Mouse (Mus musculus) forebrain, embryonic 11.5 days (tissue): ENCODE measurements at regions not wholly inside any gene's neighbourhood (a gene's known extent, or its start where the extent isn't known, plus 50 kb on each side); places are given as distances from the start of the nearest gene placed in this dataset.

Source experiments
- ATAC-seq: fragments of 200-750 bp; cut with Nextera tagmentation; replicated peaks from 2 replicates; pipeline ENCODE4 v1.8.0; 2017; ENCODE audit warnings: moderate TSS enrichment; ENCODE audit not compliant: low FRiP score
- DNase-seq: peaks from one replicate; pipeline ENCODE4 v3.0.0-alpha.2; 2017; ENCODE audit warnings: low spot score
- H3K27ac ChIP-seq: fragments of 300-500 bp; sonication (generic); 2 replicates; pipeline ENCODE4 v1.5.1; 2014; ENCODE audit warnings: low read depth, low read length
- H3K27me3 ChIP-seq: fragments of 300-500 bp; sonication (generic); 2 replicates; pipeline ENCODE4 v1.6.1; 2014; ENCODE audit warnings: mild to moderate bottlenecking, low read length, mixed read lengths; ENCODE audit not compliant: control insufficient read depth, insufficient read depth
- H3K36me3 ChIP-seq: fragments of 300-500 bp; sonication (generic); 2 replicates; pipeline ENCODE4 v1.6.1; 2014; ENCODE audit warnings: mild to moderate bottlenecking, low read length, moderate library complexity, mixed read lengths; ENCODE audit not compliant: control insufficient read depth, insufficient read depth
- H3K4me1 ChIP-seq: fragments of 300-500 bp; sonication (generic); replicated peaks from 2 replicates; pipeline ENCODE4 v1.6.1; 2014; ENCODE audit warnings: low read length, mixed read lengths; ENCODE audit not compliant: control insufficient read depth, insufficient read depth
- H3K4me2 ChIP-seq: fragments of 300-500 bp; sonication (generic); 2 replicates; pipeline ENCODE4 v1.6.1; 2014; ENCODE audit warnings: low read depth, mild to moderate bottlenecking, low read length, moderate library complexity, mixed read lengths; ENCODE audit not compliant: severe bottlenecking
- H3K4me3 ChIP-seq: fragments of 300-500 bp; sonication (generic); 2 replicates; pipeline ENCODE4 v1.5.1; 2014; ENCODE audit warnings: low read depth, low read length
- H3K9ac ChIP-seq: fragments of 300-500 bp; sonication (generic); 2 replicates; pipeline ENCODE4 v1.6.1; 2014; ENCODE audit warnings: low read length
- H3K9me3 ChIP-seq: fragments of 300-500 bp; sonication (generic); 2 replicates; pipeline ENCODE4 v1.6.1; 2016; ENCODE audit warnings: low read length, mixed read lengths; ENCODE audit not compliant: control insufficient read depth
- WGBS: fragments of 180-500 bp; shearing (Covaris S2); extraction: QIAGEN DNeasy Blood & Tissue Kit; methylation state at CpG from one replicate; pipeline ENCODE4 v1.1.7; 2014; 5-methylcytosine and 5-hydroxymethylcytosine counted together

- Histone ChIP-seq H3K27me3 (no peaks in the 10 kb centered on the region), H3K9ac (no peak overlapping the region), H3K4me3 (no peak overlapping the region), H3K9me3 (no peaks in the 10 kb centered on the region), H3K27ac (no peak overlapping the region), H3K4me1 (peaks cover 3% of the 10 kb centered on the region; the same call in 1 of the 2 replicates), H3K4me2 (no peak overlapping the region), H3K36me3 (no peaks in the 10 kb centered on the region)
- no peak for ATAC-seq
- WGBS, result 33% methylated on average over 4 of the region's 4 CpGs
- no peak for DNase-seq
These were observed 74.8 kb upstream of the Bmp2k start for GRCm38 (mm10) chr5:96922716-96923076.

- 92% methylated on average over 1 of the region's 1 CpGs for WGBS
- H3K4me2 ChIP-seq, result no peak overlapping the region
- no peak overlapping the region for H3K4me3 ChIP-seq
- H3K4me1 ChIP-seq, result peaks cover 3% of the 10 kb centered on the region; the same call in 1 of the 2 replicates
- H3K27me3 ChIP-seq, result no peaks in the 10 kb centered on the region
- H3K36me3 ChIP-seq, result no peaks in the 10 kb centered on the region
- DNase-seq, result no peak
- ATAC-seq, result no peak
- H3K9ac ChIP-seq, result no peak overlapping the region
- H3K27ac ChIP-seq, result no peak overlapping the region
- H3K9me3 ChIP-seq, result no peaks in the 10 kb centered on the region
These were observed 74.0 kb upstream of the Bmp2k start for GRCm38 (mm10) chr5:96923526-96923925.

DNA sequence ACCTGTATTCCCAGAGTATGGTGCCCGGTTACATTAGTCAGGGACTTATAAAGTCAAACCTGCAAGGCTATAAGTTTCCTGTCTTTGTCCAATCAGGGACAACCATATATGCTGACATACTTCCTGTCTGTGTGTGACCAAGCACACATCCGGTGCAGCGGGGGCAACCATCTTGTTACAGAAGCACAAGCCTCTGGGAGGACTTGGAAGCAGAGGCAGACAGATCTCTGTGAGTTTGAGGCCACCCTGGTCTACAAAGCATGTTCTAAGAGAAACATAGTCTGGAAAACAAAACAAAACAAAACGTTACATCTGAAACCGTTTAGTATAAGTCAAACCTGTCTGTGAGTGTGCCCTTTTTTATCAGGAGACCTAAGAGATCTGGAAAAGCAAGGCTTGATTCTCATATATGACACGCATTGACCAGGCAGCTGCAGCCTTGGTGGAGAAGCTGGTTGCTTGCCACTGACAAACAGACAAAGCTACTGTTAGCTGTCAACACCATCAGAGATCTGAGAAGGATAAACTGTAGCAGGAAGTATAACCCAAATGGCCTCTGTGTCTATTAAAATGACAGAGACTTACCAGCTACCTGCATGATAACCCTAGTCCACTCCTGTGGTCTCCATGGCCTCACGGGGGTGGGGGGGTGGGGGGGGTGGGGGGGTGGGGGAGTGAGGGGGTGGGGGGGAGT, 72.6 kb upstream of the Bmp2k start:
- no peak for DNase-seq
- H3K4me1 ChIP-seq, result peaks cover 3% of the 10 kb centered on the region; the same call in 1 of the 2 replicates
- H3K27ac ChIP-seq, result no peak overlapping the region
- no peak overlapping the region for H3K4me3 ChIP-seq
- no peak for ATAC-seq
- H3K9me3 ChIP-seq, result no peaks in the 10 kb centered on the region
- no peak overlapping the region for H3K9ac ChIP-seq
- H3K36me3 ChIP-seq, result no peaks in the 10 kb centered on the region
- H3K27me3 ChIP-seq, result no peaks in the 10 kb centered on the region
- H3K4me2 ChIP-seq, result no peak overlapping the region
- 89% methylated on average over 7 of the region's 7 CpGs for WGBS

GRCm38 (mm10) chr5:96925943-96926342, 71.5 kb upstream of the Bmp2k start:
- no peak overlapping the region for H3K9ac ChIP-seq
- H3K36me3 ChIP-seq, result no peaks in the 10 kb centered on the region

GRCm38 (mm10) chr5:96931091-96931490, 66.4 kb upstream of the Bmp2k start:
- H3K4me2 ChIP-seq, result no peak overlapping the region
- H3K4me3 ChIP-seq, result no peak overlapping the region
- DNase-seq (no peak), ATAC-seq (no peak)
- WGBS, result 73% methylated on average over 2 of the region's 2 CpGs
- H3K27ac ChIP-seq, result no peak overlapping the region
- H3K27me3 ChIP-seq, result no peaks in the 10 kb centered on the region
- no peaks in the 10 kb centered on the region for H3K4me1 ChIP-seq
- no peaks in the 10 kb centered on the region for H3K36me3 ChIP-seq
- no peak overlapping the region for H3K9ac ChIP-seq
- no peaks in the 10 kb centered on the region for H3K9me3 ChIP-seq

More at GRCm38 (mm10) chr5:96925943-96926342, 71.5 kb upstream of the Bmp2k start:
- no peak overlapping the region for H3K4me3 ChIP-seq
- 68% methylated on average over 2 of the region's 2 CpGs for WGBS
- H3K27ac ChIP-seq, result no peak overlapping the region
- ATAC-seq (no peak), DNase-seq (no peak)
- no peak overlapping the region for H3K4me2 ChIP-seq
- peaks cover 3% of the 10 kb centered on the region; the same call in 1 of the 2 replicates for H3K4me1 ChIP-seq
- no peaks in the 10 kb centered on the region for H3K27me3 ChIP-seq
- no peaks in the 10 kb centered on the region for H3K9me3 ChIP-seq

DNA sequence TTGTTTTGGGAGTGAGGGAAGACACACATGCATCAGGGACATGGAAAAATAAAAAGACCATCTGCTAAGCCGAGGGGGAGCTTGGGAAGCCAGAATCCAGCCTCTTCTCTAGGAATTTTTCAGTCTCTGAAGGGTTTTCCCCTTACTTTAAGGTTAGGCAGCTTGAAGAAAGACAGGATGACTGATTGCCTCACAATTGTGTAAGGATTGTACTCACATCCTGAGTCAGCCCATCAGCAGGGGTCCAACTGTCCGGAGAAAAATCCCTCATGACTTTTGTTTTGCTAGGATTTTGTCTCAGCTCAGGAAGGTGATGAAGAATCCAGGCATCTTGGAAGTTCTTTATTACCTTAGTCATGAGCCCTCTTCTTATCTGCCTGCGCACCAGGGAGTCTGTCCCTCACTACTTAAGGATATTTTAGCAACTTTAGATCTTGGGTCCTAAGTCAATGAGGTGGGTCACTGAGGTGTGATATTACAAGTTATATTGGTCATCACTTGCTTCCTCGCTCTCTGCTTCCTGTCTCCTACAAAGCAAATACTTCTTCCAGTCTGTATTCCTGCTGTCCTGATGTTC, 65.8 kb upstream of the Bmp2k start:
- no peak overlapping the region for H3K9ac ChIP-seq
- H3K4me2 ChIP-seq, result no peak overlapping the region
- no peak overlapping the region for H3K27ac ChIP-seq
- no peaks in the 10 kb centered on the region for H3K9me3 ChIP-seq
- no peaks in the 10 kb centered on the region for H3K27me3 ChIP-seq
- no peak for DNase-seq
- H3K4me3 ChIP-seq, result no peak overlapping the region
- H3K4me1 ChIP-seq, result no peaks in the 10 kb centered on the region
- no peaks in the 10 kb centered on the region for H3K36me3 ChIP-seq
- ATAC-seq, result no peak
- WGBS, result 62% methylated on average over 4 of the region's 4 CpGs

- Histone ChIP-seq H3K27ac (no peak overlapping the region), H3K4me2 (no peak overlapping the region), H3K4me1 (no peaks in the 10 kb centered on the region), H3K27me3 (no peaks in the 10 kb centered on the region), H3K36me3 (no peaks in the 10 kb centered on the region), H3K4me3 (no peak overlapping the region), H3K9ac (no peak overlapping the region), H3K9me3 (no peaks in the 10 kb centered on the region)
- DNase-seq (no peak), ATAC-seq (no peak)
- 80% methylated on average over 3 of the region's 3 CpGs for WGBS
These were observed 61.2 kb upstream of the Bmp2k start for GRCm38 (mm10) chr5:96936239-96936638.

- no peak overlapping the region for H3K9ac ChIP-seq
- no peaks in the 10 kb centered on the region for H3K36me3 ChIP-seq
- H3K4me3 ChIP-seq, result no peak overlapping the region
- no peak overlapping the region for H3K4me2 ChIP-seq
- H3K27ac ChIP-seq, result no peak overlapping the region
- H3K9me3 ChIP-seq, result no peaks in the 10 kb centered on the region
- H3K27me3 ChIP-seq, result no peaks in the 10 kb centered on the region
- 90% methylated on average over 11 of the region's 11 CpGs for WGBS
- DNase-seq (no peak), ATAC-seq (no peak)
- no peaks in the 10 kb centered on the region for H3K4me1 ChIP-seq
These were observed 58.8 kb upstream of the Bmp2k start for GRCm38 (mm10) chr5:96938718-96939117.

DNA sequence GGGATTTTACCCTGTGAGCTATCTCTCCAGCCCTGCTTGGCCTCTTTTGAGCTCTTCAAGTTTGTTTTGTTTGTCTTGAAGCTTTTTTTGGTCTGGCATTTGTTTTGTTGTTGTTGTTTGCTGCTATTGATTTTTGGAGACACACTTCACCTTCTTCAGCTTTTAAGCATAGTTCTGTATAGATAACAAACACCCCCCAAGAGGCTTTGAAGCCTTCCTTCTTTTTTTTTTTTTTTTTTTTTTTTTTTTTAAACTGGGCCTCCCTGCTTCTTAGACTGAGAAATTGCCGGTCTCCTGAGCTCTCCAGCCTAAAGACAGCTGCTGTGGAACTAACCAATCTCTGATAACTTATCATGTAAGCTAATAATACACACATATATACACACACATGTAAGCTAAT, 58.2 kb upstream of the Bmp2k start:
- H3K4me2 ChIP-seq, result no peak overlapping the region
- no peak overlapping the region for H3K4me3 ChIP-seq
- no peaks in the 10 kb centered on the region for H3K4me1 ChIP-seq
- no peak overlapping the region for H3K27ac ChIP-seq
- H3K36me3 ChIP-seq, result no peaks in the 10 kb centered on the region
- no peak overlapping the region for H3K9ac ChIP-seq
- no peak for DNase-seq
- H3K27me3 ChIP-seq, result no peaks in the 10 kb centered on the region
- no peak for ATAC-seq
- 71% methylated on average over 1 of the region's 1 CpGs for WGBS
- H3K9me3 ChIP-seq, result no peaks in the 10 kb centered on the region
